Mouse (Mus musculus) B cell, adult (primary cell): Measurements from ENCODE around the gene Wnt7a. TPM values are rescaled to one million over a fixed set of nuclear protein-coding genes. Genes with fewer than 3 reads are reported as not detected.

Experiments
- total RNA-seq: library from RNA; stranded (reverse); gene quantifications from 4 replicates; pipeline ENCODE4 v1.2.4, GENCODE M21; 2023; ENCODE audit not compliant: inconsistent age

Wnt7a gene
- not detected in 4 replicates for total RNA-seq

GRCm38 (mm10) chr6:91410961-91411368 lies at the start of gene Wnt7a:
Wnt7a (minus strand) TSS chr6:91411363.

Other genes with a start within 250 kb of the Wnt7a start
- gene Fbln2, start 198.9 kb downstream of the Wnt7a start, total RNA-seq: 0.30 to 0.58 TPM (median 0.35 TPM) in 3 of 4 replicates, not detected in the other
- gene Chchd4, start 62.2 kb upstream of the Wnt7a start, total RNA-seq: 14.5 to 16.6 TPM (median 15.0 TPM) in 4 replicates
- gene Tmem43, start 62.3 kb upstream of the Wnt7a start, total RNA-seq: 32.4 to 40.4 TPM (median 39.0 TPM) in 4 replicates
- gene Xpc, start 104.5 kb upstream of the Wnt7a start, total RNA-seq: 17.5 to 19.8 TPM (median 18.7 TPM) in 4 replicates
- gene Lsm3, start 104.6 kb upstream of the Wnt7a start, total RNA-seq: 63.3 to 81.7 TPM (median 66.2 TPM) in 4 replicates